Comparison of ENCODE assay signal across 22 mouse cellular contexts in genomic region chr1:79687254-79687653, GRCm38 (mm10). TPM values are rescaled to one million over a fixed set of nuclear protein-coding genes. Genes with fewer than 3 reads are reported as not detected.
DNase-seq lines count a peak whose midpoint lies in the region; ATAC-seq and TF ChIP-seq lines count a peak whose summit lies in the region.
"Had no signal": no experiment of that assay in that cellular context is flagged by ENCODE, and none has a peak within 500 bp of the region (broad histone marks: within the 10 kb centered on the region; RNA-seq: fewer than 3 reads in every experiment).

No protein-coding gene starts in this region.

- TF ChIP-seq EP300 in liver, embryonic 14.5 days (IDR thresholded peaks at IDR 0.05; ENCODE audit: low read depth) = 0 out of 2 replicates have a peak, but pooled peaks have one; percentile 14

- TF ChIP-seq CTCF in G1E (IDR thresholded peaks at IDR 0.05; ENCODE audit: low read depth, low read length) = no peak
- no peak for TF ChIP-seq CTCF in liver, embryonic 14.5 days (IDR thresholded peaks at IDR 0.05; ENCODE audit: low read depth)
- no peak for TF ChIP-seq CTCF in layer of hippocampus, adult 2 months (conservative IDR thresholded peaks at IDR 0.05)

- H3K4me3 ChIP-seq in G1E (ENCODE audit: low read depth, low read length) = no peak overlapping the region
- H3K4me3 ChIP-seq in liver, embryonic 14.5 days (ENCODE audit: insufficient read depth in 1 of 2, low read depth in 2 of 2, low read length in 2 of 2) = no peak overlapping the region
- H3K4me3 ChIP-seq in layer of hippocampus, adult 2 months = no peak overlapping the region
- H3K4me3 ChIP-seq: embryonic facial prominence, embryonic 12.5 days; embryonic facial prominence, embryonic 15.5 days; gastrocnemius, adult 2 months; hindbrain, embryonic 12.5 days; hindbrain, embryonic 15.5 days had no signal

- DNase-seq in 416B (ENCODE audit: low read depth) = peak; percentile 63
- peak; percentile 56 for DNase-seq in G1E (ENCODE audit: low spot score)
- no peak for DNase-seq in liver, embryonic 14.5 days (ENCODE audit: low read depth in 3 of 3, low spot score in 3 of 3)
- DNase-seq in cerebellum, postnatal 25 days = no peak
- DNase-seq in T-cell, adult 2 months (ENCODE audit: low spot score) = no peak
- no peak for DNase-seq in layer of hippocampus, adult 2 months (ENCODE audit: low spot score in 2 of 2)
- DNase-seq: adrenal gland, adult 8-10 months; adrenal gland, postnatal 25 days; cerebellum, adult 11-12 months; cerebellum, adult 8-10 months; cerebellum, postnatal 10 days; forebrain, postnatal 0 days; gastrocnemius, adult 2 months; gastrocnemius, postnatal 14 days; heart, adult 11 months had no signal

- H3K36me3 ChIP-seq in G1E (replicated peaks) = no peaks in the 10 kb centered on the region
- no peaks in the 10 kb centered on the region for H3K36me3 ChIP-seq in liver, embryonic 14.5 days (replicated peaks; ENCODE audit: control insufficient read depth, insufficient read depth, low read depth)
- H3K36me3 ChIP-seq: embryonic facial prominence, embryonic 12.5 days; embryonic facial prominence, embryonic 15.5 days; hindbrain, embryonic 12.5 days; hindbrain, embryonic 15.5 days had no signal

- H3K9ac ChIP-seq in liver, embryonic 14.5 days (replicated peaks) = no peak overlapping the region
- H3K9ac ChIP-seq: embryonic facial prominence, embryonic 12.5 days; embryonic facial prominence, embryonic 15.5 days; forebrain, postnatal 0 days; hindbrain, embryonic 12.5 days; hindbrain, embryonic 15.5 days had no signal

- H3K9me3 ChIP-seq in G1E (replicated peaks) = no peaks in the 10 kb centered on the region
- no peaks in the 10 kb centered on the region for H3K9me3 ChIP-seq in liver, embryonic 14.5 days (ENCODE audit: control insufficient read depth, low read length)
- H3K9me3 ChIP-seq: embryonic facial prominence, embryonic 12.5 days; embryonic facial prominence, embryonic 15.5 days; hindbrain, embryonic 12.5 days; hindbrain, embryonic 15.5 days had no signal

- H3K4me2 ChIP-seq in liver, embryonic 14.5 days (ENCODE audit: low read depth) = no peak overlapping the region
- H3K4me2 ChIP-seq: embryonic facial prominence, embryonic 12.5 days; embryonic facial prominence, embryonic 15.5 days; heart, embryonic 11.5 days; hindbrain, embryonic 12.5 days; hindbrain, embryonic 15.5 days had no signal

- H3K27me3 ChIP-seq in G1E (ENCODE audit: insufficient read depth, low read length) = peaks cover 4% of the 10 kb centered on the region; the same call in 1 of the 2 replicates
- no peaks in the 10 kb centered on the region for H3K27me3 ChIP-seq in liver, embryonic 14.5 days (ENCODE audit: control insufficient read depth, insufficient read depth, low read length)
- H3K27me3 ChIP-seq: embryonic facial prominence, embryonic 12.5 days; embryonic facial prominence, embryonic 15.5 days; hindbrain, embryonic 12.5 days; hindbrain, embryonic 15.5 days had no signal

- no peak overlapping the region for H3K27ac ChIP-seq in liver, embryonic 14.5 days
- H3K27ac ChIP-seq in layer of hippocampus, adult 2 months = no peak overlapping the region
- H3K27ac ChIP-seq: embryonic facial prominence, embryonic 12.5 days; embryonic facial prominence, embryonic 15.5 days; gastrocnemius, adult 2 months; hindbrain, embryonic 12.5 days; hindbrain, embryonic 15.5 days had no signal

- 6% methylated on average over 1 of the region's 1 CpGs for WGBS in liver, embryonic 14.5 days (ENCODE audit: insufficient replicate concordance)

- ATAC-seq in G1E (ENCODE audit: extremely low read depth, insufficient number of reproducible peaks, low FRiP score, poor library complexity, severe bottlenecking) = peak; percentile 95
- ATAC-seq in liver, embryonic 14.5 days (ENCODE audit: insufficient read depth) = no peak
- ATAC-seq: activated CD4-positive, CD25-positive, alpha-beta regulatory T cell, adult 4 months; forebrain, embryonic 14.5 days; forebrain, postnatal 0 days had no signal

- peaks cover 40% of the 10 kb centered on the region for H3K4me1 ChIP-seq in G1E (ENCODE audit: insufficient read depth, low read depth, low read length)
- H3K4me1 ChIP-seq in liver, embryonic 14.5 days (replicated peaks; ENCODE audit: control insufficient read depth in 2 of 2, insufficient read depth in 2 of 2, low read length in 1 of 2) = no peaks in the 10 kb centered on the region; a peak in 1 of 4 replicates
- H3K4me1 ChIP-seq: embryonic facial prominence, embryonic 12.5 days; embryonic facial prominence, embryonic 15.5 days; hindbrain, embryonic 12.5 days; hindbrain, embryonic 15.5 days had no signal

RNA-seq across cellular contexts. Expression of gene Ap1s3, which starts 15.5 kb away (rescaled TPM):
- total RNA-seq in G1E (2014; fragmentation: Nextera tagmentation) = 15.5 and 18.0 TPM in 2 replicates
- total RNA-seq in G1E (2017) = 4.8 and 4.9 TPM in 2 replicates
- polyA plus RNA-seq in G1E (2012) = 5.9 and 6.1 TPM in 2 replicates
- polyA plus RNA-seq in liver, embryonic 14.5 days (2012; rRNA removed) = 1.0 and 1.6 TPM in 2 replicates
- polyA plus RNA-seq in liver, embryonic 14.5 days (2014; fragmentation: Nextera tagmentation; extraction: Ambion mirVana) = 0.39 and 0.49 TPM in 2 replicates
- 1 to 10 TPM; 2.0 to 3.3 TPM for total RNA-seq in layer of hippocampus, adult 2 months (2021)
- total RNA-seq: gastrocnemius, adult 2 months had no signal

Comparison
In these comparisons a context has a peak if more than half of its experiments do, and no peak if none do; other contexts are left out.
1. DNase-seq: peak in 416B (single experiment) and G1E (single experiment); none in liver, embryonic 14.5 days (0 of 3), cerebellum, postnatal 25 days (0 of 2), T-cell, adult 2 months (single experiment) and layer of hippocampus, adult 2 months (0 of 2).